Mouse (Mus musculus): ENCODE data around the gene Tln1.
"Not testable (repeated sequence)": the region's sequence is repeated elsewhere in the genome, so short reads cannot be mapped to it uniquely, and the experiment has no call there.

Gene Tln1

DNA sequence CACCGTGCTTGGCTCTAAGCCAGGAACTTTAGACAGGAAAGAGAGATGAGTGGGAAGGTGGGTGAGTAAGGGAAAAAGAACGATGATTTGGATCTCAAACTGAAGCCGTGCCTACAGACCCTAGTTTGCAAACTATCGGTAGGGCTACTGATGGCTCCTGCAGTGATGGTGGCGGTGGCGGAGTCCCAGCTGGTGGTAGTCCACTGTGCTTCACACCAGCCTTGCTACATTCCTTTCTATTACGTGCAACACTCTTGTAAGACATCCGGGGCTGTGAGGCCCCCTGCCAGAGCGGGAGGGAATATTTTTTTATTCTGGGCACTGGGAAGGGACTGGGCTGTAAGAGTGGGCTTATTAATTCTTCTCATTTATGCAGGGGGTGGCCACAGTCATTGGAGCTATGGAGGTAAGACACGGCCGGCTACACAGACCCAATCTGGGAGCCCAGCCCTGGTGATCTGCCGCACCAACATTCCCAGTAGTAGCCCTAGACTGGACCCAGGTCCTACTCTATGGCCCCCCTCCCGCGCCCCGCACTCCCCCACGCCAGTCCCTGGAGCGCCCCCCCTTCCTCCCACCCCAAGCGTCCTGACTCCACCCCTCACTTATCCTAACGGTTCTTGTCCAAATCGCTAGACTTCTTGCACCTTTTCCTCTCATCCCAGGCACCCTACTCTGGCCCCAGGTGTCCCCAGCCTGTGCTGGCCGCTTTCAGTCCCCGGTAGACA is 54.4 kb downstream of the Tln1 start:
- DNase-seq (ENCODE audit: extremely low spot score, low read depth, low spot score), result no peak

DNA sequence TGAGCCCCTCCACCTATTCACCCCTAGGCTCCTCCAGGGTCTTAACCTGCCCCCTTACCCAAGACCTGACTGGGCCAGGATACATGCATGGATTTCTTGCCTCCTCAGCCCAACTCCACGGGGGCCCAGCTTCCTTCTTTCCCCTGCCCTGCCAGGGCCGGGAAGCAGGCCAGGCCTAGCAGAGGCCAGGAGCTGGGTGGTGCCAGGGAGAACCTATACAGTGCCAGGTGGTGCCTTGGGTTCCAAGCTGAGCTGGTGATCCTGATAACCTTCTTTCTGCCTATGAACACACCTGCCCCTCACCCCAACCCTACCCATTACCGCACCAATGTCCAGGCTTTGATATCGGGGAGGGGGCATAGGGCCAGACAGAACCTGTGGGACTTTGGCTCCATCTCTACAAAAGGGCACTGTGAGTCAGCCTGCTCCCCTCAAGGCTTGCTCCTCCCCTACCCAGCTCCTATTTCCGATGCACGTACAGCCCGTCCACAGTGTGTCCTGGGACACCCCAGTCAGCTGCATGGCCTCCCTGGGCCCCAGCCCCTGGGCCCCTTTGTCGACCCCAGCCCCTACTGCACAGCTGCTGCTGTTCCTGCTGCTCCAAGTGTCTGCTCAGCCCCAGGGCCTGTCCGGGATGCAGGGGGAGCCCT is 55.8 kb downstream of the Tln1 start, which contains the start of gene Car9:
Gene Car9, plus strand, starts transcription at position 431 of the 650 bp plus-strand sequence.
- no peak for DNase-seq (ENCODE audit: extremely low spot score, low read depth, low spot score)

DNA sequence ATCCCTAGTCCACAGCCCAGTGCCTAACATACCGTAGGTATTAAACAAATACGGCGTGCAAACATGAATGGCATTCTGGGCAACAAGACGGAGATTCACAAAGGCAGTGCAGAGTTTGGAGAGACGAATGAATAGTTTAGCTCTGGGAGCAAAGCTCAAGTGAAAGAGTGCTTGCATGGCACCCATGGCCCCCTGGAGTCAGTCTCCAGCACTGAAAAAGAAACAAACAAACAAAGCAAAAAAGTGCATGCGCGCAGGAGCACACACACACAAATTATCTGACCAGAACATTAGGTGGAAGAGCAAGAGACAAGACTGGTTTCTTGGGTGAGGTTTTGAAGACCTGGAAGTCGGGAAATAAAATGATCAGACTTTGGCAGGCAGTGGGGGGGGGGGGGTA is 56.4 kb downstream of the Tln1 start:
- DNase-seq (ENCODE audit: extremely low spot score, low read depth, low spot score), result no peak

DNA sequence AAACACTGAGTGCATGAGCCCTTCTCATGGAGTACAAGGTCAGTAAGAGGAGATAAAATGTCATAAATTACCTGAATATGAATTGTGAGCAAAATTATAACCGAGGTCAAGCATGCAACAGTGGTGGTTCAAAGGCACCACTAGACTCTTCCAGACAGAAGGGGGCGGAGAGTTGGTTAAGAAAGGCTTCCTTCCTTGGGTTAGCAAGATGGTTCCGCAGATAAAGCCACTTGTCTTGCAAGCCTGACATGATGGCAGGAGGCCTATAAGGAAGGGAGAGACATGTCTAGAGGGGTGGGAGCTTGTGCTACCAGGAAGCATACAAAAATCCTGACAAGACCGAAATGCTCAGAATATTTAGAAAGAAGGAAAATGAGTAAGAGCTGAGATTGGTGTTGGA is 58.2 kb downstream of the Tln1 start:
- DNase-seq (ENCODE audit: extremely low spot score, low read depth, low spot score), result no peak

DNA sequence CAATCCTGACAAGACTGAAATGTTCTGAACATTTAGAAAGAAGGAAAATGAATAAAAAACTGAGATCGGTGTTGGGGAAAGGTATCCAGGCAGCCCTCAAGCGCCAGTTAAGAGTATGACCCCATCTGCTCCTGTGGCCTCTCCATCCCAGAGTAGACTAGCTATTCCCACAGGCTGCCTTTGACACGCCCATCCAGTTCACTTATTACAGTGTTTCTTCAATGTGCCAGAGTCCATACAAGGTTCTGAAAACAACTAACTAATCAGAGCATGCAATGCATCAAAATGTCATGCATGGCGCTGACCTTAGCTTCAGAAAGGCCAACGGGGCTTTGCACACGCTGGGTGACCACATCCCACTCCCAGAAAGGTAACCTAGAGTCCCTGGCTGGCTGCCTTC is 59.0 kb downstream of the Tln1 start:
- no peak for DNase-seq (ENCODE audit: extremely low spot score, low read depth, low spot score)

DNA sequence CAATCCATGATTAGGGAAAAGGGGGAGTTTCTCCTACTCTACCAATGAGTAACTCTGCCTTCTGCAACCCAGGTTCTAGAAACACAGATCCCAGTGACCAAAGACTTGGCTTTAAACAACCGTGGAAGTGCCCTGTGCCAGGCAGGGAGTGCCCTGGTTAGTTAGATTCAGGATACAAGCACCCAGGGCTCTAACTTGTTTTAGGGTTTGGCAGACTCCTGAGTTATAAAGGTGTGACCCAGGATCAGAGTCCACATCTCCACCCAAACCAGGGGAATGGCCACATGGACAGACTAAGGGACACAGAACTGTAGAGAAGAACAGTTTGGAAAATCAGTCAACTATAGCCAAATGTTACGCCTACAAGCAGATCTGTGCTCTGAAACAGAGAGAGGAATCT is 59.5 kb downstream of the Tln1 start:
- no peak for DNase-seq (ENCODE audit: extremely low spot score, low read depth, low spot score)

DNA sequence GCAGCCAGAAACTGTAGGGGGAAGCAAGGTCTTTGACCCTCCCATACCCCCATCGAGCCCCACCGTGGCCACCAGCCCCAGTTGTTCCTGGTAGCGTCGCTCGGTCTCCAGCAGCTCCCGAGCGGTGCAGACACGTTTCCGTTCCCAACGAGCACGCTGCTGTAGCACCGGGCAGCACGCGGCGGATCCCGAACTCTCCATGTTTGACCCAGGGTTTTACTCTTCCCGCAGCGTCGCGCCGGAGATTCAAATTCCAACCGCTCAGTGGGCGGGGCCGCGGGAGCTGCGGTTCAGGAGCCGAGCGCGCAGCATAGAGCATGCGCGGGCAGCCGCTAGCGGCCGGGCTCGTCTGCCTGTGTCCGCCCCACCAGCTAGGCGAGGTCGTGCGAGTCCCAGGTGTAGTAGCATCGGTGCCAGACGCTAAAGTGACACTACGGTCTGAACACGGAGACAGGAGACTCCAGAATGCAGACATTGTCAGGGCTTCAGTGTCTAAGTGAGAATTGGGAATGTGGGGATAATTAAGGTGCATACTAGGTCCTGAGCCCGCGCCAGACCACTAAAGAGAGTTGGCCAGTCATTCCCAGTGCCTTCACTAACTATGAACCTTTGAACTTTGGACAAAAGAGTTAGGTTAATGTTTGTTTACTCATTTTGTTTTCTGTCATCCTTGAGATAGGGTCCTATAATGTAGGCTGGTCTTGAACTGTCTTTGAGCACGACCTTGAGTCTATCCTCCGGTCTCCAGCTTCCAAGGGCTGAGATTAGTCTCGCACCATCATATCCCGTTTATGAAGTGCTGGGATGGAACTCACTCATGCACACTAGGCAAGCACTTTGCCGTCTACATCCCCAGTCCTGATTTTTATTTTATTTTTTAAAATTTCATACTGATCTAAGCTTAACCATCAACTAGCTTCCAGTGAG is 62.8 kb downstream of the Tln1 start, which contains the start of gene Arhgef39:
Gene Arhgef39, minus strand, starts transcription at position 289 of the 927 bp plus-strand sequence.
- no peak for DNase-seq (ENCODE audit: extremely low spot score, low read depth, low spot score)

DNA sequence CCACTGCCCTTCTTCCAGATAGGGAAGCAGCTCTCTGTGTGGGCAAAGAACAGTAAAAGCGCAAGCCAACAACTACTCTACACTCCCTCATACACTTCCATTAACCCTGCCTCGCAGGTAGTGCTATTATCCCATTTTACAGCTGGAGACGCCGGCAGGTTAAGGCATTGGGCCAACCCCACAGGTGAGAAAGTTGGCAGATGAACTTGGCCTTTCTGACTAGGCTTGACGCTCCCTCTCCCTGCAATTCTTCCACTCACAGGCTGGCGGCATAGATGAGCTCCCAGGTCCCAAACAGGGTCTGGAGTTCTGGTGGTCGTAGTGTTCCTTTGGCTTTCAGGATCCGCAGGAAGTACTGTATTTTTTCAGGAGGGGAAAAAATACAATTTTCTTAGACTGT is 63.5 kb downstream of the Tln1 start:
- DNase-seq (ENCODE audit: extremely low spot score, low read depth, low spot score), result no peak

DNA sequence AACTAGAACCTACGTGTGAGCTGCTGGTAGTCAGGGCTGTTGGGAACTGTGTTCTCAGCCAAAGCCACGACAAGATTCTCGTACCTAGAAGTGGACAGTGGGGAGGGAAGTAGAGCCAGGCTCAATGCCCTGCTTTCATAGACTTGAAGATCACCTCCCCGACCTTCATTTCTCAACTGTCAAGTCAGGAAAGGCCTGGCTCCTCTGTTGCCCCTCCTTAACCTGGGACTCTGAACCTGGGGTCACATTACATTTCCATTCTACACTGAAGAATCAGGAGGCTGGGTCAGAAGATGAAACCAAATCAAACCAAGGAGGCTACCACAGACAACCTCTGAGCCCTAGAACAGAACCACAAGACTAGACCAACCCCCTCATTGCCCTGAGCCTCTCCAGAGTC is 64.5 kb downstream of the Tln1 start:
- DNase-seq (ENCODE audit: extremely low spot score, low read depth, low spot score), result no peak

DNA sequence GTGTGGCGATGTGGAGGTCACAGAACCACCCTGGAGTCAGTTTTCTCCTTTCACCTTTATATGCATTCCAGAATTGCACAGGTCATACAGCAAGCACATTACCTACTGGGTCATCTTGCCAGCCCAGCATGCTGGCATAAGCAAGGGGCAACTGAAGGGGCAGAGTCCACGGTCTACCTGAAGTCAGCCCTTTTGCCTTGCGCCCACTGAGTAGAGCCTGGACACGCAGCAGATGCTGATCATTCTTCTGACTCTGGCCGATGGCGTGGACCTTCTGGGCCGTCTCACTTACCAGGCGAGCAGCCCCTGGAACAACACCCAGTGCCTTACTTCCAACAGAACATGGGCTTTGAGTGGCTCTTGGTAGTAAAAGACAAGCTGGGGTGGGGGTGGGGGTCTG is 65.1 kb downstream of the Tln1 start:
- no peak for DNase-seq (ENCODE audit: extremely low spot score, low read depth, low spot score)

DNA sequence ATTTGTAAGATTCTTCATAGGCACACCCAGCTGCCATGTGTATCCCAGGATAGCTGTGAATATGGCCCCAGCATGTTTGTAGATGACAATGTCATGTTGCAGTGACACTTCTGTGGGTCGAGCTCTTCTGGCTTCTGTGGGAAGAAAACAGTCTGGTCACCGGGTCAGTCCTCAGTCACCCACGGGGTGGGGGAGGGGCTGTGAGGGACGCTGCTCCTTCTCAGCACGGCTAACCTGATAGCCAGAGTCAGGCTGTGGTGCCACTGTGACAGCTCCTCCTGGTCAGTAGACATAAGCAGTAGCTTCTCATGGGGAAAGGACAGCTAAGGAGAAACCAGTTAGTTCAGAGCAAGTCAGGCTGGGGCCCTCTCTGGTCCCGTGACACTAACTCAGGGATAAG is 65.9 kb downstream of the Tln1 start:
- no peak for DNase-seq (ENCODE audit: extremely low spot score, low read depth, low spot score)

DNA sequence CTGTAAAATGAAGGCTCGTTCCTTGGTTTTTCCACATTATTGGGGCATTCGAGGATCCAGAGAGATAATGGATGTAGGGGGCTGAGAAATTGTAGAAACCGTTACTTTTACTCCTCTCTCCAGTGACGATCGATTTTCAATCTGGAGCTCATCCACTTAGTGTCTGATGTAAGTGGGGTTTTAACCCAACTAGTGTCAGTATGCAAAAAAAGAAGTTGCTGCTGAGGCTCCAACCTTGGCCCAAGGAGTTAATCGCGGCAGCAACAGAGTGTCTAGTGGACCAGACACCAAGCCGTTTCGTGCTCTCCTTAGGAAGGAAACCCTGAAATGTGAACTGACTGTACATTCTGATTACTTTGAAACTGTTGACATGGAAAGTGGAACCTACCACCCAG is 68.6 kb downstream of the Tln1 start:
- DNase-seq (ENCODE audit: extremely low spot score, low read depth, low spot score), result no peak

DNA sequence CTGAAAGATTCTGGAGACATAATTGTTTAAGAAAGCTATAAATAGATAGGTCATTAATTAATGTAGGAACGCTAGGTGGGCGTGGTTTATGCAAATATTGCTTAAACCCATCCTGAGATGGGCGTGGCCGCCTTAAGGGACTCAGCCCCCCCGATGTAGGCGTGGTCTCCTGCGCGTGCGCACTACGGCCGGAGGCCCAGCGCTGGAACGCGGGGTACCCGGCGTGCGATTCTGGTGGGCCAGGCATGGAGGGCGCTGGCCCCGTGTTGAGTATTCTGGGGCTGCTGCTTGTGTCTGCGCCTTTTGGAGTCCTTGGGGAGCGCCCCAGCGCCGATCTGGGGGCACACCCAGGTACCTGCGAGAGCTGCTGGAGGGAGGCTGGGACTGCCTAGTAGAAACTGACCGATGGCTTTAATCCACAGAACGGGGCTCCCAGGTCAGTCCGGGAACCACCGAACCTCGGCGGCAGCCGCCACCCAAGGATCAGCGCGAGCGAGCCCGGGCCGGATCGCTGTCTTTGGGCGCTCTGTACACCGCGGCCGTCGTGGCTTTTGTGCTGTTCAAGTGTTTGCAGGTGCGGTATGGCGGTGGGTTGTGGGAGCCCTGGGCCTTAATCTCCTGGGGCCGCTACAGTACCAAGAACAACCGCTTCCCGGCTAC is 69.2 kb downstream of the Tln1 start:
- DNase-seq (ENCODE audit: extremely low spot score, low read depth, low spot score), result no peak

DNA sequence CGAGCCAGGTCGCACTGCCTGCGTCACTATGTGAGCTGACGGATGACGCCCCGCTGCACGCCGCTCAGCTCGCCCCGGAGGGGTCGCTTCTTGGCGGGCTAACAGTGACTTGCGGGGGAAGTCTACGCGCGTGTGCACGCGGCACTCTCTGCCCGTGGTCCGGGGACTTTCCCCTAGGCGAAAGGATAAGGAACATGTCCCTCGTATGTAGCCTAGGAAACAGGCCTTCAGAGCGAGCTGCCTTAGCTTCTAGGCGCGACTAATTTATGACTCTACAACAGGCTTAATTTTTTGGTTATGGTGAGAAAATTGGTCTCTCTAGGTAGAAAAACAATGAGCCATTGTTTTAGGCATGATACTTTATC is 69.7 kb downstream of the Tln1 start, which contains the start of gene Ccdc107:
Gene Ccdc107, plus strand, starts transcription at position 80 of the 365 bp plus-strand sequence.
- peak; percentile 93 for DNase-seq (ENCODE audit: extremely low spot score, low read depth, low spot score)

DNA sequence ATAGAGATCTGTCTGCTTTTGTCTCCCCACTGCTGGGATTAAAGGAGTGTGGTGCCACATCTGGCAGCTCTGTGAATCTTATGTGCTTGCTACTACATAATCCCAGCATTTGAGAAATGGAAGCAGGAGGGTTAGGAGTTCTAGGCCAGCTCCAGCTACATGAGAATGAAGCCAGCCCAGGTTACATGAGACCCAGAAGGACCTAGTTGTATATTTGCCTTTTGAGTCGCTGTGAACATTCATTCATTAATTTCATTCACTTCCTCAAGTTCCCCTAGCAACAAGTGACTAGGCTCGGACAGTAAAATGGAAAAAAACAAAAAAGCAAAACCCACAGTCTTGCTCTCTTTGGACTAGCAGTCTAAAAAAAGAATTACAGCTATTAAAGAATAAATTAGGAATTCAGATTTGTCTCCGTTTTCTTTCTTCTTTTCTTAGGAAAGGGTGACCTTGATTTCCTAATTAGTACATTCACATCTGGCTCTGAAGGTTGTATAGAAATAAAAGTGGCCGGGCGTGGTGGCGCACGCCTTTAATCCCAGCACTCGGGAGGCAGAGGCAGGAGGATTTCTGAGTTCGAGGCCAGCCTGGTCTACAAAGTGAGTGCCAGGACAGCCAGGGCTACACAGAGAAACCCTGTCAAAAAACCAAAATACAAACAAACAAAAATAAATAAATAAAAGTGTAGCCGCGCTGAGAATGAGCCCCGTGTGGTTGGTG is 70.2 kb downstream of the Tln1 start:
- no peak for DNase-seq (ENCODE audit: extremely low spot score, low read depth, low spot score)

DNA sequence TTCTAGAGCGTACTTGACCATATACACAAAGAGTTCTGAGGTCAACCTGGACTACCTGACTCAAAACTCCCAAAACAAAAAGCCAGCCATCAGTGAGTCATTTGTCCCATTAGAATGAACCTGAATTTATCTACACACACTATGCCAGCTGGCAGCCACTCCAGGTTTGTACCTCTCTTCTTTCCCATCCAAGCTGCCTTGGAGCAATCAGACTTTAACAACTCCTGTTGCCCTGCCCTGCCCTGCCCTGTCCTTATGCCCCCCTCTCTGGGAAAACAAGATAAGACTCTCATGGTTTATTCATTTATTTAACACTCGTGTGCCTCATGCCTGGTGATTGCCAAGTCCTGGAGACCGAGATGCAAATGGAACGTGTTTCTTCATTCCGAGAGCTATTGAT is 71.7 kb downstream of the Tln1 start:
- DNase-seq (ENCODE audit: extremely low spot score, low read depth, low spot score), result no peak

DNA sequence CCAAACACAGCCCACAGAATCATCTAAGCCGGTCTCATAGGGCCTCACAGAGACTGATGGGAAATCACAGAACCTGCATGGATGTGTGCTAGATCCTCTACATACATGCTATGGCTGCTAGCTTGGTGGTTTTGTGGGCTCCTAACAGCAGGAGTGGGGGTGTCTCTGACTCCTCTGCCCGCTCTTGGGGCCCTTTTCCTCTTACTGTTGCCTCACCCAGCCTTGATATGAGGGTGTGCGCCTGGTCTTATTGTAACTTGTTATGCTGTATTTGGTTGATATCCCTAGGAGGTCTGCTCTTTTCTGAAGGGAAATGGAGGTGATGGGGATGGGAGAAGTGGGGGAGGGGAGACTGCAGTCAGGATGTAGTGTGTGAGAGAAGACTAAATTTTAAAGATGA is 72.9 kb downstream of the Tln1 start:
- DNase-seq (ENCODE audit: extremely low spot score, low read depth, low spot score), result no peak

DNA sequence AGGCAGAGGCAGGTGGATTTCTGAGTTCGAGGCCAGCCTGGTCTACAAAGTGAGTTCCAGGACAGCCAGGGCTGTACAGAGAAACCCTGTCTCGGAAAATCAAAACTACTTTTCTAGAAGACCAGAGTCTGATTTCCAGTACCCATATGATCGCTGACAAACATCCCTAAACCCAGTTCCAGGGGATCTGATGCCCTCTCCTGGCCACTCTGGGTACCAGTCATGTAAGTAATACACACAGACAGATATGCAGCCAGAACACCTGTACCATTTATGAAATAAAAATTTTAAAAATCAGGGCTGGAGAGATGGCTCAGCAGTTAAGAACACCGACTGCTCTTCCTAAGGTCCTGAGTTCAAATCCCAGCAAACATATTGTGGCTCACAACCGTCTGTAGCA is 76.8 kb downstream of the Tln1 start:
- DNase-seq (ENCODE audit: extremely low spot score, low read depth, low spot score), result not testable (repeated sequence)

DNA sequence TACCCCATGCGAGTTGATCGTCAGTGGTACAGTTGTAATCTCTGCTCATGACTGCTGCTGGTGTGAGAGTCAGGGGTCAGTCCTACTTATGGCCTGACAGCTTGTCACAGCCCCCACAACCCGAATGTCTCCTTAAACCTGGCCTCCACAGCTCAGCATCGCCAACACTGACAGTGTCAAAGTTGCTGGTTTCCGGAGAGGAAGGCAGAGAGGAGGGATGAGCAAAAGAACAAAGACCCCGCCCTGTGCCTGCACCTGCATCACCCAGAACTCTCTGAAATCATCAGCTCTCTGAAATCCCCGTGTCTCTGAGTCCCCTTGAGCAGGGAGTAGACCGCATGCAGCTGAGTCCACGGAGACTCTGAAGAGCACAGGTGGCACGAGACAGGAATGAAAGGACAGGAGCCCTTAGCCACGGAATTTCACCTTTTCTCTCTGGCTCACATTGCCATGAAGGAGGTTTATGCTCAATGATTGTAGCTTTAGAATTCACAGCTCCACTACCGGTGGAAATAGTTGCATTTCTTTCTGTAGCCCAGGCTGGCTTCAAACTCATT is 78.9 kb downstream of the Tln1 start, which contains the start of gene Sit1:
Gene Sit1, minus strand, starts transcription at position 200 of the 557 bp plus-strand sequence.
- DNase-seq (ENCODE audit: extremely low spot score, low read depth, low spot score), result no peak

DNA sequence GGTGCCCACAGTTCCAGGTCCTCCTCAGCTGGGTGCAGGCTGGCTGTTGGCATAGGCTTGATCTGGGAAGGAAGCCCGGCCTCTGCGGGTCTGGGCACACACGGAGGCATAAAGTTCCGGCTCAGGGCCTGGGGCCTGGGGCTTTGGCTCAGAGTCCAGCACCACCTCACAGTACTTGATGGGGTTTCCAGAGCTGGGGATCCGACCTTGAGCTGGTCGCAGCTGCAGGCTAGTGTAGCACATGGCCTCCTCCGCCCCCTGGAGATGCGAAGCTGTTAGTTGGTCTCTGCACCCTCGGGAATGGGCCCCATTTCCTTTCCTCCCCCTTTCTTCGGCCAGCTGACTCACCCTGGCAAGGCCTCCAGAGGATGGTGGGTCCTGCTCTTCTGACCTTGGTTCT is 79.9 kb downstream of the Tln1 start:
- DNase-seq (ENCODE audit: extremely low spot score, low read depth, low spot score), result no peak
